Mouse (Mus musculus): ENCODE measurements around the gene Rbm20.

- TF ChIP-seq ZNF384 (IDR thresholded peaks at IDR 0.05; ENCODE audit: low read depth, low read length) = no peak
- no peak for TF ChIP-seq HCFC1 (IDR thresholded peaks at IDR 0.05; ENCODE audit: borderline replicate concordance, insufficient read depth, low read length)
- TF ChIP-seq ZC3H11A (IDR thresholded peaks at IDR 0.05; ENCODE audit: borderline replicate concordance, low read depth, low read length) = no peak
- no peak for TF ChIP-seq MAFK (IDR thresholded peaks at IDR 0.05; ENCODE audit: insufficient read depth, low read depth, low read length)
- no peak for TF ChIP-seq CHD2 (IDR thresholded peaks at IDR 0.05; ENCODE audit: low read depth, low read length)
These were observed 85.8 kb downstream of the Rbm20 start for GRCm38 (mm10) chr19:53762749-53763438.
